ENCODE assay signal across 12 mouse cellular contexts in genomic region chr9:77912246-77912645, GRCm38 (mm10). TPM values are rescaled to one million over a fixed set of nuclear protein-coding genes. Genes with fewer than 3 reads are reported as not detected.
DNase-seq lines count a peak whose midpoint lies in the region; ATAC-seq and TF ChIP-seq lines count a peak whose summit lies in the region.
"Had no signal": no experiment of that assay in that cellular context is flagged by ENCODE, and none has a peak within 500 bp of the region (broad histone marks: within the 10 kb centered on the region; RNA-seq: fewer than 3 reads in every experiment).

No protein-coding gene starts in this region.

- H3K4me1 ChIP-seq in heart, embryonic 10.5 days = peaks cover 24% of the 10 kb centered on the region
- peaks cover 18% of the 10 kb centered on the region; the same call in 1 of the 2 replicates for H3K4me1 ChIP-seq in lung, postnatal 0 days (ENCODE audit: insufficient read depth, low read depth, low read length)
- H3K4me1 ChIP-seq in heart, embryonic 16.5 days (ENCODE audit: control insufficient read depth, insufficient read depth, low read length) = peaks cover 18% of the 10 kb centered on the region
- H3K4me1 ChIP-seq in liver, embryonic 16.5 days (ENCODE audit: control insufficient read depth, low read depth, low read length) = peaks cover 17% of the 10 kb centered on the region

- no peak for ATAC-seq in lung, postnatal 0 days
- ATAC-seq in heart, embryonic 16.5 days (replicated peaks; ENCODE audit: extremely low read depth, insufficient read depth, low FRiP score) = no peak
- ATAC-seq in liver, embryonic 16.5 days (ENCODE audit: low read depth) = no peak

- no peak overlapping the region for H3K9ac ChIP-seq in lung, postnatal 0 days (replicated peaks; ENCODE audit: low read depth)
- H3K9ac ChIP-seq in heart, embryonic 16.5 days (ENCODE audit: low read length) = no peak overlapping the region
- H3K9ac ChIP-seq in liver, embryonic 16.5 days (ENCODE audit: low read depth, low read length) = no peak overlapping the region
- H3K9ac ChIP-seq: limb, embryonic 15.5 days had no signal

- no peak for DNase-seq in heart, embryonic 10.5 days (ENCODE audit: low spot score)
- no peak for DNase-seq in heart, postnatal 36 days
- peak; percentile 3 for DNase-seq in lung, postnatal 0 days (ENCODE audit: low spot score)
- DNase-seq in lung, postnatal 36 days = no peak
- no peak for DNase-seq in frontal cortex, postnatal 14 days (ENCODE audit: low spot score in 2 of 2)
- no peak for DNase-seq in urinary bladder, postnatal 36 days (ENCODE audit: low spot score in 2 of 2)
- DNase-seq: adrenal gland, postnatal 14 days; cerebellum, adult 2 months had no signal

- TF ChIP-seq CTCF in lung, postnatal 0 days (IDR thresholded peaks at IDR 0.05) = no peak

- no peak; the same call in 1 of the 2 replicates for TF ChIP-seq EP300 in lung, postnatal 0 days (IDR thresholded peaks at IDR 0.05)

- peak overlapping the region; percentile 90 for H3K27ac ChIP-seq in heart, embryonic 10.5 days
- H3K27ac ChIP-seq in lung, postnatal 0 days (ENCODE audit: low read length) = peak overlapping the region; percentile 98
- peak overlapping the region; percentile 40 for H3K27ac ChIP-seq in heart, embryonic 16.5 days (ENCODE audit: low read length)
- no peak overlapping the region for H3K27ac ChIP-seq in liver, embryonic 16.5 days (ENCODE audit: low read length)
- H3K27ac ChIP-seq: limb, embryonic 15.5 days had no signal

- intact Hi-C loops in heart, postnatal 36 days (cut with DNase I) = loop anchor here (2.0 to 10.0 kb wide), 2 partner anchors 163 to 263 kb away; no protein-coding TSS in a partner anchor

- no peaks in the 10 kb centered on the region for H3K27me3 ChIP-seq in heart, embryonic 10.5 days (ENCODE audit: insufficient read depth, poor library complexity, severe bottlenecking)
- H3K27me3 ChIP-seq in lung, postnatal 0 days (replicated peaks; ENCODE audit: insufficient read depth, low read length) = no peaks in the 10 kb centered on the region
- H3K27me3 ChIP-seq in heart, embryonic 16.5 days (ENCODE audit: control insufficient read depth, insufficient read depth, low read length) = no peaks in the 10 kb centered on the region
- no peaks in the 10 kb centered on the region; the same call in 1 of the 2 replicates for H3K27me3 ChIP-seq in liver, embryonic 16.5 days (ENCODE audit: control insufficient read depth, insufficient read depth, low read depth, low read length)
- H3K27me3 ChIP-seq: hindbrain, embryonic 13.5 days; limb, embryonic 15.5 days had no signal

- H3K4me2 ChIP-seq in lung, postnatal 0 days (replicated peaks; ENCODE audit: low read depth, low read length) = no peak overlapping the region
- peak overlapping the region; percentile 69 for H3K4me2 ChIP-seq in heart, embryonic 16.5 days (ENCODE audit: low read depth, low read length)
- peak overlapping the region; percentile 81; the same call in 1 of the 2 replicates for H3K4me2 ChIP-seq in liver, embryonic 16.5 days (ENCODE audit: low read depth, low read length)

- H3K4me3 ChIP-seq in heart, embryonic 10.5 days = no peak overlapping the region; the same call in 1 of the 2 replicates
- no peak overlapping the region for H3K4me3 ChIP-seq in lung, postnatal 0 days (ENCODE audit: low read depth, low read length)
- no peak overlapping the region for H3K4me3 ChIP-seq in heart, embryonic 16.5 days (ENCODE audit: low read length)
- no peak overlapping the region for H3K4me3 ChIP-seq in liver, embryonic 16.5 days (ENCODE audit: low read depth, low read length)
- H3K4me3 ChIP-seq: limb, embryonic 15.5 days had no signal

- no peaks in the 10 kb centered on the region for H3K36me3 ChIP-seq in heart, embryonic 10.5 days
- no peaks in the 10 kb centered on the region for H3K36me3 ChIP-seq in lung, postnatal 0 days (ENCODE audit: insufficient read depth, low read length)
- H3K36me3 ChIP-seq in heart, embryonic 16.5 days (ENCODE audit: control insufficient read depth, insufficient read depth) = no peaks in the 10 kb centered on the region
- no peaks in the 10 kb centered on the region for H3K36me3 ChIP-seq in liver, embryonic 16.5 days (ENCODE audit: control insufficient read depth, insufficient read depth)
- H3K36me3 ChIP-seq: hindbrain, embryonic 13.5 days; limb, embryonic 15.5 days had no signal

- WGBS in heart, embryonic 10.5 days = 55% methylated on average over 6 of the region's 6 CpGs
- 56% methylated on average over 6 of the region's 6 CpGs for WGBS in lung, postnatal 0 days
- 53% methylated on average over 6 of the region's 6 CpGs for WGBS in heart, embryonic 16.5 days
- 45% methylated on average over 6 of the region's 6 CpGs for WGBS in liver, embryonic 16.5 days (ENCODE audit: insufficient replicate concordance)

- H3K9me3 ChIP-seq in heart, embryonic 10.5 days = no peaks in the 10 kb centered on the region
- H3K9me3 ChIP-seq in lung, postnatal 0 days (ENCODE audit: low read length) = no peaks in the 10 kb centered on the region
- no peaks in the 10 kb centered on the region for H3K9me3 ChIP-seq in heart, embryonic 16.5 days (replicated peaks; ENCODE audit: control insufficient read depth, low read length)
- no peaks in the 10 kb centered on the region for H3K9me3 ChIP-seq in liver, embryonic 16.5 days (replicated peaks; ENCODE audit: control insufficient read depth, low read length)
- H3K9me3 ChIP-seq: hindbrain, embryonic 13.5 days; limb, embryonic 15.5 days had no signal

RNA-seq across cellular contexts. Expression of gene Elovl5, which starts 4.9 kb away (rescaled TPM):
- polyA plus RNA-seq in heart, embryonic 10.5 days (2016; fragmentation: Nextera tagmentation; extraction: Ambion mirVana) = 93.6 and 93.9 TPM in 2 replicates
- 10 to 100 TPM; 28.8 to 35.2 TPM for total RNA-seq in heart, postnatal 36 days (2021)
- 179 and 213 TPM in 2 replicates for polyA plus RNA-seq in lung, postnatal 0 days (2015; fragmentation: Nextera tagmentation; extraction: Ambion mirVana)
- 62.2 and 67.3 TPM in 2 replicates for polyA plus RNA-seq in heart, embryonic 16.5 days (2015; fragmentation: Nextera tagmentation; extraction: Ambion mirVana)
- 19.1 and 19.2 TPM in 2 replicates for polyA plus RNA-seq in liver, embryonic 16.5 days (2015; fragmentation: Nextera tagmentation; extraction: Ambion mirVana)
